Mouse (Mus musculus) CH12.LX (cell line): ENCODE measurements around the gene Dcaf8. TPM values are rescaled to one million over a fixed set of nuclear protein-coding genes. Genes with fewer than 3 reads are reported as not detected.
A peak's percentile ranks its signal among the peaks of the same experiment; 100 is the strongest.

Experiments
- DNase-seq: peaks from one replicate; pipeline ENCODE4 v3.0.0-alpha.2; 2013; ENCODE audit errors: extremely low read depth
- H3K27ac ChIP-seq: 2 replicates; pipeline ENCODE4 v1.5.1; 2012; ENCODE audit warnings: low read depth, mild to moderate bottlenecking, control low read depth, moderate library complexity; ENCODE audit not compliant: insufficient read depth
- H3K27me3 ChIP-seq: replicated peaks from 2 replicates; pipeline ENCODE3; 2012; ENCODE audit warnings: inconsistent platforms
- H3K36me3 ChIP-seq, 2 experiments: replicated peaks in 1 of 2; 2 replicates each; pipeline versions ENCODE3 to v1.6.1; 2012; ENCODE audit warnings: inconsistent platforms in 1 of 2, low read length in 1 of 2, mild to moderate bottlenecking in 1 of 2, mixed read lengths in 1 of 2, moderate library complexity in 1 of 2; ENCODE audit not compliant: control insufficient read depth in 1 of 2, insufficient read depth in 1 of 2
- H3K4me1 ChIP-seq, 2 experiments: 2 replicates each; pipeline ENCODE4 v1.6.1; 2012; ENCODE audit warnings: inconsistent platforms in 1 of 2, moderate library complexity in 1 of 2; ENCODE audit not compliant: insufficient read depth in 2 of 2, control insufficient read depth in 1 of 2
- H3K4me2 ChIP-seq: 2 replicates; pipeline ENCODE4 v1.6.1; 2012; ENCODE audit warnings: low read depth, mild to moderate bottlenecking, control low read depth; ENCODE audit not compliant: poor library complexity, insufficient read depth, severe bottlenecking
- H3K4me3 ChIP-seq, 3 experiments: fragments of 150-350 bp in 1 of 3; sonication (generic) in 1 of 3; replicated peaks in 1 of 3; 2 replicates each; pipeline versions ENCODE3 to v1.5.1; 2011 to 2012; ENCODE audit warnings: low read depth in 2 of 3, low read length in 2 of 3, mild to moderate bottlenecking in 2 of 3, moderate library complexity in 2 of 3, control low read depth in 1 of 3, improper control_type of control experiment in 1 of 3, inconsistent platforms in 1 of 3, mixed read lengths in 1 of 3; ENCODE audit not compliant: poor library complexity in 1 of 3
- H3K79me2 ChIP-seq: replicated peaks from 2 replicates; pipeline ENCODE4 v1.6.1; 2012; ENCODE audit warnings: mild to moderate bottlenecking, moderate library complexity; ENCODE audit not compliant: control insufficient read depth, poor library complexity, insufficient read depth, severe bottlenecking; ENCODE audit errors: extremely low read depth
- H3K9ac ChIP-seq: 2 replicates; pipeline ENCODE4 v1.6.1; 2012; ENCODE audit warnings: low read depth, mild to moderate bottlenecking, control low read depth, moderate library complexity; ENCODE audit not compliant: insufficient read depth
- H3K9me3 ChIP-seq: replicated peaks from 2 replicates; pipeline ENCODE3; 2012; ENCODE audit warnings: low read length, inconsistent platforms, mixed read lengths
- BHLHE40 ChIP-seq: IDR thresholded peaks from 2 replicates; pipeline ENCODE4 v1.6.1; 2011; ENCODE audit warnings: mild to moderate bottlenecking, low read depth, low read length, improper control_type of control experiment
- CHD1 ChIP-seq: IDR thresholded peaks from 2 replicates; pipeline ENCODE4 v1.6.1; 2012; ENCODE audit warnings: low read depth, low read length, improper control_type of control experiment, inconsistent platforms
- CHD2 ChIP-seq: IDR thresholded peaks from 2 replicates; pipeline ENCODE4 v1.6.1; 2011; ENCODE audit warnings: low read length, improper control_type of control experiment
- CTCF ChIP-seq, 2 experiments: IDR thresholded peaks in 1 of 2; conservative IDR thresholded peaks in 1 of 2; 2 replicates each; pipeline ENCODE4 v1.5.1; 2011 to 2012; ENCODE audit warnings: low read depth in 2 of 2, low read length in 2 of 2, improper control_type of control experiment in 1 of 2, inconsistent platforms in 1 of 2, mild to moderate bottlenecking in 1 of 2, moderate library complexity in 1 of 2
- E2F4 ChIP-seq: IDR thresholded peaks from 2 replicates; pipeline ENCODE4 v1.6.1; 2011; ENCODE audit warnings: low read depth, low read length, improper control_type of control experiment; ENCODE audit not compliant: insufficient replicate concordance
- ELF1 ChIP-seq: IDR thresholded peaks from 2 replicates; pipeline ENCODE4 v1.6.1; 2014; ENCODE audit warnings: low read depth, mild to moderate bottlenecking, inconsistent platforms, low read length, improper control_type of control experiment
- EP300 ChIP-seq: IDR thresholded peaks from 2 replicates; pipeline ENCODE4 v1.6.1; 2011; ENCODE audit warnings: low read length, improper control_type of control experiment
- ETS1 ChIP-seq: conservative IDR thresholded peaks from 2 replicates; pipeline ENCODE4 v1.6.1; 2012; ENCODE audit warnings: low read depth, mild to moderate bottlenecking, inconsistent platforms, low read length, improper control_type of control experiment, moderate library complexity
- HCFC1 ChIP-seq: IDR thresholded peaks from 2 replicates; pipeline ENCODE4 v1.6.1; 2012; ENCODE audit warnings: low read depth, mild to moderate bottlenecking, inconsistent platforms, low read length, improper control_type of control experiment
- JUN ChIP-seq: IDR thresholded peaks from 2 replicates; pipeline ENCODE4 v1.6.1; 2011; ENCODE audit warnings: low read depth, mild to moderate bottlenecking, low read length, improper control_type of control experiment, moderate library complexity; ENCODE audit not compliant: insufficient read depth
- JUND ChIP-seq: conservative IDR thresholded peaks from 2 replicates; pipeline ENCODE4 v1.6.1; 2011; ENCODE audit warnings: low read depth, low read length, improper control_type of control experiment
- KAT2A ChIP-seq: IDR thresholded peaks from 2 replicates; pipeline ENCODE4 v1.6.1; 2012; ENCODE audit warnings: low read length, improper control_type of control experiment, inconsistent platforms; ENCODE audit not compliant: insufficient replicate concordance
- MAFK ChIP-seq: IDR thresholded peaks from 2 replicates; pipeline ENCODE4 v1.6.1; 2011; ENCODE audit warnings: low read length, improper control_type of control experiment; ENCODE audit not compliant: insufficient replicate concordance
- MAZ ChIP-seq: IDR thresholded peaks from 2 replicates; pipeline ENCODE4 v1.6.1; 2012; ENCODE audit warnings: low read depth, mild to moderate bottlenecking, inconsistent platforms, low read length, improper control_type of control experiment, moderate library complexity
- MEF2A ChIP-seq: IDR thresholded peaks from 2 replicates; pipeline ENCODE4 v1.6.1; 2014; ENCODE audit warnings: low read depth, mild to moderate bottlenecking, inconsistent platforms, low read length, improper control_type of control experiment, borderline replicate concordance
- MYC ChIP-seq: IDR thresholded peaks from 2 replicates; pipeline ENCODE4 v1.6.1; 2011; ENCODE audit warnings: low read depth, mild to moderate bottlenecking, improper control_type of control experiment, low read length
- NELFE ChIP-seq: IDR thresholded peaks from 2 replicates; pipeline ENCODE4 v1.6.1; 2011; ENCODE audit warnings: low read depth, low read length, improper control_type of control experiment
- PAX5 ChIP-seq: IDR thresholded peaks from 2 replicates; pipeline ENCODE4 v1.6.1; 2012; ENCODE audit warnings: low read length, inconsistent platforms, mixed read lengths
- POLR2A ChIP-seq: IDR thresholded peaks from 2 replicates; pipeline ENCODE4 v1.6.1; 2011; ENCODE audit warnings: low read depth, mild to moderate bottlenecking, improper control_type of control experiment, low read length
- POLR2AphosphoS2 ChIP-seq: IDR thresholded peaks from 2 replicates; pipeline ENCODE4 v1.6.1; 2011; ENCODE audit warnings: low read depth, low read length, improper control_type of control experiment
- RAD21 ChIP-seq: IDR thresholded peaks from 2 replicates; pipeline ENCODE4 v1.6.1; 2011; ENCODE audit warnings: low read depth, mild to moderate bottlenecking, low read length, improper control_type of control experiment, moderate library complexity
- RCOR1 ChIP-seq: conservative IDR thresholded peaks from 2 replicates; pipeline ENCODE4 v1.6.1; 2012; ENCODE audit warnings: low read depth, mild to moderate bottlenecking, inconsistent platforms, low read length, improper control_type of control experiment
- SIN3A ChIP-seq: IDR thresholded peaks from 2 replicates; pipeline ENCODE4 v1.6.1; 2012; ENCODE audit warnings: low read length, improper control_type of control experiment, inconsistent platforms
- SMC3 ChIP-seq: IDR thresholded peaks from 2 replicates; pipeline ENCODE4 v1.6.1; 2011; ENCODE audit warnings: low read depth, low read length, improper control_type of control experiment
- TBP ChIP-seq: conservative IDR thresholded peaks from 2 replicates; pipeline ENCODE4 v1.6.1; 2011; ENCODE audit warnings: low read depth, low read length, improper control_type of control experiment
- TCF12 ChIP-seq: IDR thresholded peaks from 2 replicates; pipeline ENCODE4 v1.6.1; 2014; ENCODE audit warnings: low read depth, mild to moderate bottlenecking, inconsistent platforms, low read length, improper control_type of control experiment
- USF1 ChIP-seq: IDR thresholded peaks from 2 replicates; pipeline ENCODE4 v1.6.1; 2014; ENCODE audit warnings: low read depth, mild to moderate bottlenecking, inconsistent platforms, low read length, improper control_type of control experiment
- USF2 ChIP-seq: conservative IDR thresholded peaks from 2 replicates; pipeline ENCODE4 v1.6.1; 2011; ENCODE audit warnings: low read depth, low read length, improper control_type of control experiment
- ZKSCAN1 ChIP-seq: IDR thresholded peaks from 2 replicates; pipeline ENCODE4 v1.6.1; 2012; ENCODE audit warnings: low read depth, inconsistent platforms, low read length, improper control_type of control experiment, borderline replicate concordance
- ZNF384 ChIP-seq: IDR thresholded peaks from 2 replicates; pipeline ENCODE4 v1.6.1; 2012; ENCODE audit warnings: low read depth, low read length, improper control_type of control experiment, inconsistent platforms
- dilution Hi-C: fragments of 300-500 bp; cut with MboI; formaldehyde crosslinking; loops from 2 replicates; pipeline ENCODE4 v1.14.3; 2020; ENCODE audit warnings: low sequenced_read_pairs; ENCODE audit not compliant: extremely low pct_unique_long_range_greater_than_20kb, extremely low pct_ligation_motif_present
- in situ Hi-C: fragments of 300-500 bp; cut with MboI; formaldehyde crosslinking; loops from 3 replicates; pipeline ENCODE4 v1.14.3; 2019; ENCODE audit warnings: low sequenced_read_pairs, low pct_ligation_motif_present, low pct_unique_long_range_greater_than_20kb, mixed read lengths
- polyA plus RNA-seq: library from polyadenylated mRNA; unstranded; fragments of >175 nt; gene quantifications from 2 replicates; pipeline ENCODE4 v1.2.1, GENCODE M21; 2012; ENCODE audit warnings: low read depth; ENCODE audit not compliant: insufficient read length
- total RNA-seq, 2 experiments: library from RNA; depleted of rRNA; stranded (reverse); fragments of 300-350 nt in 1 of 2; fragments of >200 nt in 1 of 2; gene quantifications; 2 replicates each; pipeline ENCODE4 v1.2.3; 2012 to 2014

Gene Dcaf8
- total and polyA plus RNA-seq, 3 experiments = 46.2 to 77.2 (median 58.5) TPM

DNA sequence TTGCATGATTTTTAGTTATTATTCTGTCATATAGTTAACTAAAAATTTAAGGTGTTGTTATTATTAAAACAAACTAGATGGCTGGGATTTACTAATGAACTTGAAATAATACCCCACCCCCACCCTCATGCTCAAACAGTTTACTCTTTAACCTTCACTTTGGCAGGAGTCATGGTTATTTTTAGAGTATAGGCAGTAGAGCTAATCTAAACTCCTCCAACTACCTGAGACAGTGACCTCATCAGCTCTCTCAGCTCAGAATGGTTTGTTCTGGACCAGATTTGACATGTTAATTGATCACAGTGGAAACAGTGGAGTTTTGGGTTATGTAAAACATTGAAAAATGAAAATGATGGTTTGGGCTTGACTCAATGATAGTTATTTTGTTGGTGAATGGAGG is 12.6 kb downstream of the Dcaf8 start:
- Histone ChIP-seq H3K9ac (no peak overlapping the region), H3K27me3 (no peaks in the 10 kb centered on the region), H3K36me3 (peaks cover 13 to 62% of the 10 kb centered on the region in 2 experiments), H3K4me3 (no peak overlapping the region), H3K4me2 (no peak overlapping the region), H3K79me2 (peaks cover 39% of the 10 kb centered on the region), H3K27ac (no peak overlapping the region), H3K9me3 (no peaks in the 10 kb centered on the region), H3K4me1 (peaks cover 0 to 45% of the 10 kb centered on the region in 2 experiments; a peak in 2 of 4 replicates)
- DNase-seq = no peak
- dilution Hi-C loops (no loop called here), in situ Hi-C loops (loop anchor here (5.0 kb wide), 1 partner anchor 92 kb away; no protein-coding TSS in a partner anchor)
- TF ChIP-seq MAFK (no peak), POLR2AphosphoS2 (no peak), NELFE (no peak), ETS1 (no peak), SIN3A (no peak), RCOR1 (no peak), MYC (no peak), JUND (no peak), MEF2A (no peak; the same call in 1 of the 2 replicates)
- TF ChIP-seq, all 38 proteins: peak for 0

DNA sequence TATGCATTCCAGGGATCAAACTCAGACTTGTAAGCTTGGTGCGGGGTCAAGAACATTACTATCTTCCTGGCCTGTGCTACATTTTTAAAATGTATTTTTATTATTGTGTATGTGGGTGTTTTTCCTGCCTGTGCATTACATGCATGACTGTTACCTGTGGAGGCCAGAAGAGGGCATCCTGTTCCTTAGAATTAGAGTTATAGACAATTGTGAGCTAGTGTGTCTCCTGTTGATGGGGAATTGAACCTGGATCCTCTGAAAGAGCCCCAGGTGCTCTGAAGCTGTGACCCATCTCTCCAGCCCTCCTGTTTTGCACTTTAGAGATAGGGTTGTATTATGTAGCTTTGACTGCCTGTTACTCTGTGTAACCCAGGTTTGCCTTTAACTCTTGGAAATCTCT is 14.1 kb downstream of the Dcaf8 start:
- H3K4me1 ChIP-seq = peaks cover 0 to 45% of the 10 kb centered on the region in 2 experiments; a peak in 2 of 4 replicates
- DNase-seq = peak; percentile 41
- no peak overlapping the region for H3K27ac ChIP-seq
- H3K4me3 ChIP-seq = no peak overlapping the region
- H3K9ac ChIP-seq = no peak overlapping the region
- in situ Hi-C loops (loop anchor here (5.0 kb wide), 1 partner anchor 90 kb away; no protein-coding TSS in a partner anchor), dilution Hi-C loops (no loop called here)
- no peaks in the 10 kb centered on the region for H3K27me3 ChIP-seq
- H3K79me2 ChIP-seq = peaks cover 31% of the 10 kb centered on the region
- H3K36me3 ChIP-seq = peaks cover 23 to 66% of the 10 kb centered on the region in 2 experiments
- TF ChIP-seq BHLHE40 = no peak
- TF ChIP-seq CHD2 = no peak
- TF ChIP-seq ETS1 = no peak
- TF ChIP-seq SIN3A = no peak
- TF ChIP-seq USF2 = no peak
- TF ChIP-seq CTCF (conservative IDR thresholded peaks at IDR 0.05 in 1 of 2, IDR thresholded peaks at IDR 0.05 in 1 of 2; ENCODE audit: low read depth in 2 of 2, low read length in 2 of 2) = peak; percentile 22 to 76; a peak in 2 of 4 replicates
- TF ChIP-seq POLR2A = no peak
- TF ChIP-seq RAD21 = peak; percentile 64
- no peak for TF ChIP-seq ZKSCAN1
- TF ChIP-seq EP300 = no peak
- TF ChIP-seq HCFC1 = no peak
- no peak for TF ChIP-seq CHD1
- TF ChIP-seq E2F4 = no peak
- TF ChIP-seq USF1 = no peak
- no peak for TF ChIP-seq RCOR1
- TF ChIP-seq MAZ = no peak
- TF ChIP-seq ZNF384 = no peak
- TF ChIP-seq SMC3 = peak; percentile 59
- no peak for TF ChIP-seq JUND
- TF ChIP-seq JUN = no peak
- no peak for TF ChIP-seq TCF12
- TF ChIP-seq ELF1 = no peak
- no peak for TF ChIP-seq PAX5
- no peak for TF ChIP-seq KAT2A
- TF ChIP-seq TBP = no peak
- no peak overlapping the region for H3K4me2 ChIP-seq
- H3K9me3 ChIP-seq = no peaks in the 10 kb centered on the region
